Mouse (Mus musculus) layer of hippocampus, adult 6 months (tissue): ENCODE results near the gene Tmem273. TPM values are rescaled to one million over a fixed set of nuclear protein-coding genes. Genes with fewer than 3 reads are reported as not detected.

Experiments
- long read RNA-seq, 2 experiments: library from polyadenylated mRNA; unstranded; transcript quantifications; one replicate each; pipeline ENCODE4 v2.0.0; 2019 to 2020
- polyA plus RNA-seq: library from polyadenylated mRNA; unstranded; fragments of <200 nt; fragmentation: Nextera tagmentation; gene quantifications from 2 replicates; pipeline ENCODE4 v1.2.3, GENCODE M21; 2021

Gene Tmem273
- polyA plus RNA-seq, result 0.43 and 0.48 TPM in 2 replicates
- long read RNA-seq, experiment 1, partial matches to known transcripts, result 0 of 1 reads
- long read RNA-seq, experiment 1, other reads (novel, unspliced or antisense), result 0 of 1 reads
- long read RNA-seq, experiment 2, result 0 reads

GRCm38 (mm10) chr14:32785556-32786130, at the start of gene Tmem273:
TSS of gene Tmem273 (plus strand) at chr14:32785963.

GRCm38 (mm10) chr14:32833847-32834246, 48.1 kb downstream of the Tmem273 start, which contains the start of gene Fam170b:
TSS of gene Fam170b (plus strand) at chr14:32833962.

GRCm38 (mm10) chr14:32856681-32857328, 71.0 kb downstream of the Tmem273 start, which contains the start of gene Vstm4:
TSS of gene Vstm4 (plus strand) at chr14:32856756.

Other genes starting within 250 kb of the Tmem273 start
- gene Prrxl1, start 186.6 kb upstream of the Tmem273 start, polyA plus RNA-seq, result 0.09 TPM in 1 of 2 replicates, not detected in the other
- 0.03 TPM in 2 replicates for gene 3425401B19Rik, start 100.7 kb upstream of the Tmem273 start, polyA plus RNA-seq
- not detected in 2 replicates for gene Fam170b, start 48.0 kb downstream of the Tmem273 start, polyA plus RNA-seq
- gene Vstm4, start 70.8 kb downstream of the Tmem273 start, polyA plus RNA-seq, result 2.8 TPM in 2 replicates
- 0.58 and 1.0 TPM in 2 replicates for gene Lrrc18, start 205.4 kb downstream of the Tmem273 start, polyA plus RNA-seq